Mouse (Mus musculus) brain, adult 2 months (tissue): ENCODE results near the gene Apba2.

Experiments used
- DNase-seq: peaks from one replicate; pipeline ENCODE4 v3.0.0; 2011; ENCODE audit warnings: low read depth, low spot score

The Apba2 gene

GRCm38 (mm10) chr7:64651963-64652362, 150.5 kb downstream of the Apba2 start:
- DNase-seq = peak; percentile 51

- DNase-seq = no peak
Measured at GRCm38 (mm10) chr7:64656787-64657186, 155.3 kb downstream of the Apba2 start.

GRCm38 (mm10) chr7:64658914-64659313, 157.4 kb downstream of the Apba2 start:
- no peak for DNase-seq

GRCm38 (mm10) chr7:64659328-64659727, 157.8 kb downstream of the Apba2 start:
- no peak for DNase-seq

GRCm38 (mm10) chr7:64662506-64662905, 161.0 kb downstream of the Apba2 start:
- peak; percentile 89 for DNase-seq

- DNase-seq = no peak
Measured at GRCm38 (mm10) chr7:64663600-64663999, 162.1 kb downstream of the Apba2 start.

- DNase-seq = no peak
Measured at GRCm38 (mm10) chr7:64665120-64665519, 163.6 kb downstream of the Apba2 start.

GRCm38 (mm10) chr7:64665716-64666298, 164.3 kb downstream of the Apba2 start:
- no peak for DNase-seq

- DNase-seq = no peak
Measured at GRCm38 (mm10) chr7:64667959-64668358, 166.5 kb downstream of the Apba2 start.

GRCm38 (mm10) chr7:64679771-64680479, 178.4 kb downstream of the Apba2 start:
- peak; percentile 68 for DNase-seq

- no peak for DNase-seq
Measured at GRCm38 (mm10) chr7:64684893-64685292, 183.4 kb downstream of the Apba2 start.

GRCm38 (mm10) chr7:64688115-64688817, 186.8 kb downstream of the Apba2 start:
- peak; percentile 66 for DNase-seq

- DNase-seq = no peak
Measured at GRCm38 (mm10) chr7:64691831-64692230, 190.3 kb downstream of the Apba2 start.

- DNase-seq = no peak
Measured at GRCm38 (mm10) chr7:64694937-64695336, 193.4 kb downstream of the Apba2 start.

- peak; percentile 51 for DNase-seq
Measured at GRCm38 (mm10) chr7:64696521-64697281, 195.2 kb downstream of the Apba2 start.

GRCm38 (mm10) chr7:64697791-64698337, 196.4 kb downstream of the Apba2 start:
- peak; percentile 62 for DNase-seq

GRCm38 (mm10) chr7:64704060-64704595, 202.6 kb downstream of the Apba2 start:
- DNase-seq = no peak

- no peak for DNase-seq
Measured at GRCm38 (mm10) chr7:64708176-64708575, 206.7 kb downstream of the Apba2 start.

GRCm38 (mm10) chr7:64709520-64710262, 208.2 kb downstream of the Apba2 start:
- DNase-seq = peak; percentile 89

- no peak for DNase-seq
Measured at GRCm38 (mm10) chr7:64716286-64716685, 214.8 kb downstream of the Apba2 start.

- DNase-seq = peak; percentile 73
Measured at GRCm38 (mm10) chr7:64723313-64723712, 221.8 kb downstream of the Apba2 start.
